Mouse (Mus musculus) mesoderm, embryonic 11.5 days (tissue): Measurements from ENCODE around the gene Ndufa7.
"Not testable (repeated sequence)": the region's sequence is repeated elsewhere in the genome, so short reads cannot be mapped to it uniquely, and the experiment has no call there.

Experiments
- DNase-seq: peaks from one replicate; pipeline ENCODE4 v3.0.0-alpha.2; 2012; ENCODE audit warnings: low read depth, low spot score

Gene Ndufa7

GRCm38 (mm10) chr17:33811142-33811516, 13.2 kb upstream of the Ndufa7 start:
- DNase-seq = no peak

GRCm38 (mm10) chr17:33812475-33812874, 11.9 kb upstream of the Ndufa7 start:
- DNase-seq = no peak

GRCm38 (mm10) chr17:33812990-33813389, 11.4 kb upstream of the Ndufa7 start:
- no peak for DNase-seq

DNA sequence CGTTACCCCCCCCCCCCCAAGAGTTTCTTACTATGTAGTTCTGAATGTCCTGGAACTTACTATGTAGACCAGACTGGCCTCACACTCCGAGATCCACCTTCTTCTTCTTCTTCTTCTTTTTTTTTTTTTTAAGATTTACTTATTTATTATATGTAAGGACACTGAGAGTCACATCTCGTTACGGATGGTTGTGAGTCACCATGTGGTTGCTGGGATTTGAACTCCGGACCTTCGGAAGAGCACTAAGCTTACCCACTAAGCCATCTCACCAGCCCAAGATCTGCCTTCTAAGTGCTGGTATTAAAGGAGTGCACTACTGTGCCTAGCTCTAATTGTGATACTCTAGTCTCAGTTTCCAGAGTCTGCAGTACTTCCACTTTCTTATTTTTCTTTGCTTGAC, 9.0 kb upstream of the Ndufa7 start:
- DNase-seq = no peak

- no peak for DNase-seq
These were observed 7.8 kb upstream of the Ndufa7 start for GRCm38 (mm10) chr17:33816612-33817011.

DNA sequence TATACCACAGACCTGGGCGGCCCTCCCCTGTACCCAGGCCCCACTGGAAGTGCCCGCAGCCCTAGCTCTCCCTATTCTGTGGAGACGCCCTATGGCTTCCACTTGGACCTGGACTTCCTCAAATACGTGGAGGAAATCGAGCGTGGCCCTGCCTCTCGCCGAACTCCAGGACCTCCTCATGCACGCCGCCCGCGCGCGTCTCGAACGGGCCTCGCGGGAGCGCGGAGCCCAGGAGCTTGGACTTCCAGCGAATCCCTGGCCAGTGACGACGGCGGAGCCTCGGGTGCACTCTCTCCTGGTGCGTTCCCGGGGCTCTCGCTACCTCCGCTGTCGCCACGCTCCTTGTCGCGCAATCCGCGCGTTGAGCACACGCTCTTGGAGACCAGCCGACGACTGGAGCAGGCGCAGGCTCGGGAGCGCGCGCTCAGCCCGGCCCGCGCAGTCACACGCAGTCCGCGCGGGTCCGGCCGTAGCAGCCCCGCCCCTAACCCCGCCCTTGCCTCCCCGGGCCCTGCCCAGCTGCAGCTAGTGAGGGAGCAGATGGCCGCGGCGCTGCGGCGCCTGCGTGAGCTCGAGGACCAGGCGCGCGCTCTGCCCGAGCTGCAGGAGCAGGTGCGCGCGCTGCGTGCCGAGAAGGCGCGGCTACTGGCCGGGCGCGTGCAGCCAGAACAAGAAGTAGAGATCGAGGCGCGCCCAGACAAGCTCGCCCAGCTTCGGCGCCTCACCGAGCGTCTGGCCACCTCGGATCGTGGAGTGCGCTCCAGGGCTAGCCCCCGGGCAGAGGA, 7.0 kb upstream of the Ndufa7 start:
- DNase-seq = peak; percentile 98

DNA sequence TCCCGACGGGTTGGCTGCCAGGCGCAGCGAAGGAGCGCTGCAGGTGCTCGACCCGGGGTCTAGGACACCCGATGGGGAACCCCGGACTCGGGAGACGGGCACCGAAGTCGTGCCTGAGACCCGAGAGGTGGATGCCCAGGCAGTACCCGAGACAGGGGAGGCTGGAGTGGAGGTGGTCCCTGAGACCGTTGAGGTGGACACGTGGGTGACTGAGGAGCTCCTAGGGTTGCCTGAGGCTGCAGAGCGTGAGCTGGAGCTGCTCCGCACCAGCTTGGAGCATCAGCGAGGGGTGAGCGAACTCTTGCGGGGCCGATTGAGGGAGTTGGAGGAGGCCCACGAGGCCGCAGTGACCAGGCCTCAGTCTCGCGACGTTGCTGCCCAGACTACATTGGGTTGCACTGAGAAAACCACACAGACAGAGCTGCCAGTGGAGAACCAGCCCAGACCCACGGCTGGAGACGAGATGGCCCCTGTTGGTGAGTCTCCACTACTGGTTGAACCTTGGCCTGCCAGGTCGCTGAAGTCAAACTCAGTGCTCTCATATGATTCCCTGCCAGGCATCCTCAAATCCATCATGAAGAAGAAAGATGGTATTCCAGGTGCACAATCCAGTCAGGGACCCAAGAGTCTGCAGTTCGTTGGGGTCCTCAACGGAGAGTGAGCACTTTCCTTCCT, 6.3 kb upstream of the Ndufa7 start:
- no peak for DNase-seq

GRCm38 (mm10) chr17:33822436-33822959, 1.9 kb upstream of the Ndufa7 start:
- no peak for DNase-seq

- not testable (repeated sequence) for DNase-seq
These were observed 1.2 kb upstream of the Ndufa7 start for GRCm38 (mm10) chr17:33823171-33823570.

GRCm38 (mm10) chr17:33824997-33825330, 592 bp downstream of the Ndufa7 start:
- not testable (repeated sequence) for DNase-seq

DNA sequence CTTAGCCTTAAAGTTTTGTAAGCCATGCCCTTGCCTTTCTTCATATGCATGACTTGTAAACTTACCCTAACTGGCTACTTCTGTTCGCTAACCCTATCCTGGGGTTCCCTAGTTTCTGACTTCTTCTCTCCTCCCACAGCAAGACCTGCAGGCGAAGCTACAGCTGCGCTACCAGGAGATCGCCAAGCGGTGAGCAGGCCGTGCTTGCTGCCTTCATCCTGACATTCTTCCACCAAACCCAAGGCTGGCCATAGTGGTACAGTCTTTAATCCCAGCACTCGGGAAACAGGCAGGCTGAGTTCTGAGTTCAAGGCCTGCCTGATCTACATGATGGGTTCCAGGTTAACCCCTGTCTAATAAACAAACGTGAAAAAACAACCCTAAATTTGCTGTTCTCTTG, 1.1 kb downstream of the Ndufa7 start:
- no peak for DNase-seq

GRCm38 (mm10) chr17:33826850-33827249, 2.5 kb downstream of the Ndufa7 start:
- DNase-seq = peak; percentile 84

DNA sequence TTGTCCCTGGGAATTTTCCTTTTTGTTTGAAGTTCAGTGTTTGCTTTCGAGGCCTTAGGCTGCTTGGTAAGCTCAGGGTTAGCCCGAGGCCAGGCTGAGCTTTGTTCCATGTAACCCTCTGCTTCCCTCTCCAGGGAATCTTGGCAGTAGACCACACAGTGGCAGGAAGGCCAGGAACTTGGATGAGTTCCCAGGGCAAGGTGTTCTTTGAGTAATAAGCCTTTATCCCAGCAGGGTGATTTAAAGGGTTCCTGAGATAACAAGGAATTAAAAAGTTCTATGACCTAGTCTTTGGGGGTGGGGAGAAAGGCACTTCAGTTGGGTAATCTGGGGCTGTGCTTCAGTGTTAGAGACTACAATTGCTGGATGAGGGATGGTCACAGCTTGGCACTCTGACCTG, 4.5 kb downstream of the Ndufa7 start:
- DNase-seq = no peak

GRCm38 (mm10) chr17:33829561-33829960, 5.2 kb downstream of the Ndufa7 start:
- no peak for DNase-seq

DNA sequence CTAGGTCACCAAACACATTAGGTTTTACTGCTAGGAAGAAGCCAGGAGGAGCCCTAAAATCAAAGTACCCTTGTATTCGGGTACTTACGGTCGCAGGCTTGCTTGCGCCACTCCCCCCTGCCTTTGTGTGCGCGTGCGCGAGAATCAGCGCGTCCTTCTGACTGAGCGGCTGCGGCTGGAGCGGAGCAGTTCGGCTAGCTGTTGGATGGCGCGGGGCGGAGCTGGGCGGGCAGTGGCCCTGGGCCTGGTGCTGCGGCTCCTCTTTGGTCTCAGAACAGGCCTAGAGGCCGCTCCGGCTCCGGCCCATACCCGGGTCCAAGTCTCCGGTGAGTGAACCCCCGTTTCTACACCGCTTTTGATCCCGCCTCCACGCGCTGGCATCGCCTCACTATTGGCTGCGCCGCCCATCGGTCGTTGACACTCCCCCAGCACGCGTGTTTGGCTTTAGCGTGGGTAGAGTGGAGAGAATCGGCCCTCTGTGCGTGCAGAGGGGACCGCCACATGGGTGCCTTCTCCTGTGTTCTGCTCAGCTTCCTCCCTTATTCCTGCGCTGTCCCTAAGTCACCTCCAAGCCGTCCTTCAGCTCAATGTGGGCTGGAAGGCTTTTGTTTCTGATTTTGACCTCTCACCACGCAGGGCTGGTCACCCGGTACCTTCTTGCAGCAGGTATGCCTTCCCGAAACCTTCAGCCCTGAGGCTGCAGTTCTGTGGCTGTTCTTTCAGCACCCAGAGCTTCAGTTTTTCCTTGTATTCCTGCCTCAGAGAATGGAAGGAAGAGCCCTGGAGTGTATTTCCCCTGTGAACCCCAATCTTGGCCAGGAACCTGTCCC, 18.8 kb downstream of the Ndufa7 start, which contains the start of gene Cd320:
Gene Cd320 (plus strand): TSS at position 126 of the 830 bp plus-strand sequence.
- peak; percentile 93 for DNase-seq

- no peak for DNase-seq
These were observed 19.8 kb downstream of the Ndufa7 start for GRCm38 (mm10) chr17:33844196-33844595.

DNA sequence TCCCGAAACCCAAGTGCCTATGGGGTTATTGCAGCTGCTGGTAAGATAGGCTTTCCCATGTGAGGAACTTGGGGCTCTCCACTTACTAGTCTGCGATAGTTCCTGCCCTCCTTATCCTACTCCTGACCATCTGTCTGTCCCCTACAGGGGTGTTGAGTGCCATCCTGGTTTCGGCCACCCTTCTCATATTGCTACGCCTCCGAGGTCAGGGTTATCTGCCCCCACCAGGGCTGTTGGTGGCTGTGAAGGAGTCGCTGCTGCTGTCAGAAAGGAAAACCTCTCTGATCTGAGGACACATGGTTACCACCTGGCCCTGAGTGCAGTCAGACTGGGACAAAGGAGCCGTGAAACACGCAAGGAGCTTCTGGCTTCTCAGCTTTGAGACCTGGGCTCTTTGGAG, 23.8 kb downstream of the Ndufa7 start:
- DNase-seq = no peak

DNA sequence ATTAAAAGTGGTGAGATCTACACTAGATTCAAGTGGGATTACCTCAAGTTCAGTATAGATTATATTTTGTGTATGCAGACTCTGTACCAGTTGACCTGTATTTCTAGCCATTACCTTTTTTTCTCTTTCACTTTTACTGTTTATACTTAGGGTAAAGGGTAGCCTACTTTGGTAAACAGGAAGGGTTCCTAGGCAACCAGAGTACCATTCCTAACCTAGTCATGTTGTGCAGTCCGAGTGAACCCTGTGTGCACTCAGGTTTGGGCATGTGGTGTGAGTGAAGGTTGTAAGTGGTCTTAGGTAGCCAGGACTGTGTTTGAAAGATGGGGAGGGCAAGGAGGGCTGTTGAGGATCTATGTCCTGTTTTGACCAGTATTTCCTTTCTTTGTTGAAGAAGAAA, 27.0 kb downstream of the Ndufa7 start:
- DNase-seq = no peak

GRCm38 (mm10) chr17:33857816-33858215, 33.4 kb downstream of the Ndufa7 start:
- no peak for DNase-seq

GRCm38 (mm10) chr17:33865330-33866030, 41.1 kb downstream of the Ndufa7 start:
- DNase-seq = peak; percentile 53

GRCm38 (mm10) chr17:33873537-33873936, 49.2 kb downstream of the Ndufa7 start, which contains the start of gene Gm7029:
Gene Gm7029 (plus strand): TSS chr17:33873837.
- DNase-seq = not testable (repeated sequence)
